Mouse (Mus musculus): ENCODE data around the gene Foxf1.

Gene Foxf1

GRCm38 (mm10) chr8:121113261-121113660 is 29.1 kb downstream of the Foxf1 start:
- intact Hi-C loops (cut with DNase I), result loop anchor here (1.0 to 5.0 kb wide), 3 partner anchors 99 to 400 kb away; no protein-coding TSS in a partner anchor

DNA sequence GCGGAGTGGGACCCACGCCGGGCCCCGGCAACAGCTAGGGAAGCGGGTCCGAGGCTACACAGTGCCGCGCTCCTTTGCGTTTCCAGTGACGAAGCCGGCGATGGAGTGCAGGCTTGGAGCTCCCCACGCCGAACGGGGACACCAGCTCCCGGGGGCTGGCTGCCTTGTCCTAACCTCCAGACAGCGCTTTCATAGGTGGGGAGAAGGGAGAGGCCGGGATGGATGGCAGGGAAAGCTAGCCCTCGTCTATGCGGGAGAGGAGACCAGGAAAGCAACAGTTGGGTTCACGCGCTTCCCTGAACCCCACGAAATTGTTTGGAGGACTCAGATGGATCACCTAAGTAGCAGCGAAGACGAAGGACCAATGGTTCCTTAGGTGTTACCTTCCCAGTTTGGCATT is 30.9 kb downstream of the Foxf1 start:
- intact Hi-C loops (cut with DNase I), result no loop called here

GRCm38 (mm10) chr8:121115948-121116347 is 31.8 kb downstream of the Foxf1 start, which contains the start of gene Foxc2:
Foxc2 (plus strand) TSS chr8:121116171.
- intact Hi-C loops (cut with DNase I), result no loop called here

GRCm38 (mm10) chr8:121116591-121117185 is 32.5 kb downstream of the Foxf1 start:
- intact Hi-C loops (cut with DNase I), result no loop called here

GRCm38 (mm10) chr8:121117186-121117651 is 33.0 kb downstream of the Foxf1 start:
- intact Hi-C loops (cut with DNase I), result no loop called here

GRCm38 (mm10) chr8:121117906-121118305 is 33.7 kb downstream of the Foxf1 start:
- intact Hi-C loops (cut with DNase I), result no loop called here

GRCm38 (mm10) chr8:121118634-121119420 is 34.6 kb downstream of the Foxf1 start:
- intact Hi-C loops (cut with DNase I), result no loop called here

GRCm38 (mm10) chr8:121119635-121120455 is 35.7 kb downstream of the Foxf1 start:
- intact Hi-C loops (cut with DNase I), result loop anchor here (10.0 kb wide), 1 partner anchor 115 kb away; no protein-coding TSS in a partner anchor

GRCm38 (mm10) chr8:121120456-121121419 is 36.6 kb downstream of the Foxf1 start:
- intact Hi-C loops (cut with DNase I), result loop anchor here (10.0 kb wide), 1 partner anchor 114 kb away; no protein-coding TSS in a partner anchor

DNA sequence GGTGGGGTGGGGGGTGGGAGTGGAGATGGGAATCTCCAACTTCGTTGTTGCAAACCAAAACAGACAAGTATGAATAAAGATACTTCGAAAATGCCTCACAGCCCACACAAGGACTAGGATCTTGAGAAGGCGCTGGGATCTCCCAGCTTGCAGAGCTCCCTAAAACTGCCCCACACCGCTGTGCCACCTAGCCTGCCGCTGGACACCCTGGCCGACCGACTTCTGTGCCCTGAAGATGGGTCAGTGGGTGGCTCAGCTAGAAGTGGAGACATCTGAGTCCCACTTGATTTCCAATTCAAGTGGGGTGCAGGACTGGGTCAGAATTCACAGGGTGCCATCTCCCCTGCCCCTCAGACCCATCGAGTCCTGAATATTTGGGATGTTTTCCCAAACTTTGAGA is 37.5 kb downstream of the Foxf1 start:
- intact Hi-C loops (cut with DNase I), result loop anchor here (10.0 kb wide), 1 partner anchor 113 kb away; no protein-coding TSS in a partner anchor

DNA sequence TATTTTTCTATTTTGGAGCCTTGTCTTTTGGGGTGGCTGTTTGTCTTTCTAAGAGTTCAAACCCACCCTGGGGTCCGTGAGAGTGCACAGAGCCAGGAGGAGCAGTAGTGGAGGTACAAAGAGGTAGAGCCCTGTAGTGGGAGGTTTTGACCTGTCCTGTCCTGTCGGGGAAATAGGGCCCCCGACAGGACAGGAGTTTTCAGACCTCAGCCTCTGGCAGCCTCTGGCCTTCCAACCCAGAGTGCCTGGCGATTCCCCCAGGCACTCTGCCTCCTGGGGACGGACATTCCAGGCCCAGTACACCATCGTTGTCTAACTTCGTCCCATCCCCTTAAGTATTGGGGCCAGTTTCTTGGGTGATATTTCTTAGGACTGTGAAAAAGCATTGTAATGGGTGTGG is 38.2 kb downstream of the Foxf1 start:
- intact Hi-C loops (cut with DNase I), result loop anchor here (10.0 kb wide), 1 partner anchor 112 kb away; no protein-coding TSS in a partner anchor

DNA sequence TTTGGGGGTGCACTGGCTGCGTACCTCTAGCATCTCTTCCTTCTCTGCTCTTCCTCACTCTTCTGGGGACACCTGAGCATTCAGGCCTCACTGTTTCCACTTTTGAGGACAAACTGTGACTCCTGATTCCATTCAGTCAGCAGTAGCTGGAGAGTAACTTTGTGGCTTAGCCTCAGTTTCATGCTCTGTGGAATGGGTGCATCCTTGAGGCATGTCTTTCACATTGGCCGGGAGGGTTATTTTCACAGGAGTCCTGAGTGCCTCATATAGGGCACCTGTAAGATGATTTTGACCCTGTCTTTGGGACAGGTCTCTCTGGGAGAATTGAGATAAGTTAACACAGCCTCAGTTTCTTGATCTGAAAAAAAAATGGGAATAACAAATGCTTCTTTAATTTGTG is 38.9 kb downstream of the Foxf1 start:
- intact Hi-C loops (cut with DNase I), result loop anchor here (10.0 kb wide), 1 partner anchor 112 kb away; no protein-coding TSS in a partner anchor

DNA sequence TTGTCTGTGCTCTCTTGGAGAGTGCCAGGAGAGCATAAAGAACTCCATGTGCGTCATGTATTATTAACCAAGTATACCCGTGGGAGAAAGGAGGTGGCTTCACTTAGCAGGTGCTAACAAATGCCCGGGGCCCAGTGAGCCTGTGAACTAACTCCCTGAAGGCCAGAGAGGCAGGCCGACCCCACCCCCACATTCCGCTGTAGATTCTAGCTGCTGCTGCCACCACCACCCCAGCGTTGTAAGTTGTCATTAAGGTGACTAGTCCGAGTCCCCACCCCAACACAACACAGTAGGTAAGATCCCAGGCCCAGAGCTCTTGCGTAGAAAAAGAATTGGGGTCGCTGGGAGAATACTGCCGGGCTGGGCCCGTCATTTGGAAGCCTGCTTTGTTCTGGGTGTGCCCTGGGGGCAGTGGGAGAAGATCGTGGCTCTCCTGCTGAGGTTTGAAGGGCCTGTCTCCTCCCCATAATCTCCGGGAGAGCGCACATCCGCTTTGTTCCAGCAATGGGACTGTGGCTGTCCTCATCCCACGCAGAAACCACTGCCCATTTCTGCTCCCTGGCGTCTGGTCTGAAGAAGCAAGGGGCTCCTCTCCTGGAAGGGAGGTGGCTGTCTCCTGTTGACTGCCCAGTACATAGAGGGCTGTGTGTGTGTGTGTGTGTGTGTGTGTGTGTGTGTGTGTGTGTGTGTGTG is 40.5 kb downstream of the Foxf1 start:
- intact Hi-C loops (cut with DNase I), result loop anchor here (10.0 kb wide), 1 partner anchor 110 kb away; no protein-coding TSS in a partner anchor

DNA sequence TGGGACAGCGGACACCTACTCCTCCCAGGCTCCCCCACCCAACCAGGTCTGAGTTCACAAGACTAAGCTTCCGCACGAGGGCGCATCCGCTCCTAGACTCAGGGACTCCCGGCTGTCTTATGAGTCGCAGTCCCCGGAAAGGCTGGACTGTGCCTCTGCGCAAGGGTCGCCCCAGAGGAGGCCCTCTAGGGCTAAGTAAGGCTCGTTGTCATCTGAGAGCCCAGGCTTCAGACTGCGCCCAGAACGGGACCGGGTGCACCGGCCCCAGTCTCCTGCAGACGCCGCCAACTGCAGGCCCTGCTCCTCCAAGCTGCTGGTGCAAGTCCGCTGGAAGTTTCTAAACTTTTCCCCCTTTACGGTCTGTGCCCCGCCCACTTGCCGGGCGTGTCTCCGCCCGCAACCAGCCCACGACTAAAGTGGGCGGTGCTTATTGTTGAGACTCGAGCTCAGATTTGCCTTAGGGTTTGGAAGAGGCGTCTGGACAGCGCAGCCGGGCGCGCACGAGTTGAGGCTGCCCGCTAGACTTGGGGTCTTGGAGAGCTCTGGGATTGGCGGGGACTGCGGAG is 41.2 kb downstream of the Foxf1 start:
- intact Hi-C loops (cut with DNase I), result loop anchor here (10.0 kb wide), 1 partner anchor 109 kb away; no protein-coding TSS in a partner anchor

- intact Hi-C loops (cut with DNase I), result loop anchor here (10.0 kb wide), 1 partner anchor 109 kb away; no protein-coding TSS in a partner anchor
These were observed 42.0 kb downstream of the Foxf1 start for GRCm38 (mm10) chr8:121126191-121126590.

DNA sequence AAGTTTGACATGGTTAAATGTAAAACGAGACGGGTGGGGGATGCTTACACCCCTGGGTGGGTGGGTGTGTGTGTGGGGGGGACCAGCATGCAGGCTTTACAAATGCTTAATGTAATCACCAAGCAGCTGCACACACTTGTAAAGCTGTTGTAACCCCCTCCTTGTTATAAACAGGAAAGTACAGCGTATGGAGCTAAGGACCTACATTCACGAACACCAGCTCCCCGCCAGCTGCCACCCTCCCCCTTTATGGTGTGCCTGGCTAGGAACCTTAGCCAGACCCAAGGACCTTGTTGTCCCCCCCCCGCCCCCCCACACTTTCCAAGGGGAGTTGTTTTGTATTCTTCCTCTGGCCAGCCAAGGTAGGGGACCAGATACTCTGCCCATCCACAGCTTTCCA is 42.5 kb downstream of the Foxf1 start:
- intact Hi-C loops (cut with DNase I), result loop anchor here (10.0 kb wide), 1 partner anchor 108 kb away; no protein-coding TSS in a partner anchor

GRCm38 (mm10) chr8:121127291-121127701 is 43.1 kb downstream of the Foxf1 start:
- intact Hi-C loops (cut with DNase I), result loop anchor here (10.0 kb wide), 1 partner anchor 108 kb away; no protein-coding TSS in a partner anchor

DNA sequence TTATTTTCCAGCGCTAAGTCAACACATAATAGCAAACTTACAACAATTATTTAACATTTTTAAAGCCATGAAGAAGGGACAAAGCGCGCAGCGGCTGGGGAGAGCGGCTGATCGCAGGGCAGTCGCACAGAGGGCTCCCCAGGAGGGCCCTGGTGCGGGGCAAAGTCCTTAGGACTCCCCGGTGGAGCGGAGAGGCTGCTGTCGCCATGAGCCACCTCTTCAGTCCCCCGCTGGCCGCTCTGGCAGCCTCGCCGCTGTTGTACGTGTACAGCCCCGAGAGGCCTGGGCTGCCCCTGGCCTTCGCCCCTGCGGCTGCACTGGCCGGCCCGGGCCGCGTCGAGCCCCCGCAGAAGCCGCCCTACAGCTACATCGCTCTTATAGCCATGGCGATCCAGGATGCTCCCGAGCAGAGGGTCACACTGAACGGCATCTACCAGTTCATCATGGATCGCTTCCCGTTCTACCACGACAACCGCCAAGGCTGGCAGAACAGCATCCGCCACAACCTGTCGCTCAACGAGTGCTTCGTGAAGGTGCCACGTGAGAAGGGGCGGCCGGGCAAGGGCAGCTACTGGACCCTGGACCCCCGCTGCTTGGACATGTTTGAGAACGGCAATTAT is 43.7 kb downstream of the Foxf1 start, which contains the start of gene Foxl1:
TSS of gene Foxl1 (plus strand) at position 185 of the 620 bp plus-strand sequence.
- intact Hi-C loops (cut with DNase I), result loop anchor here (10.0 kb wide), 1 partner anchor 107 kb away; no protein-coding TSS in a partner anchor
